Mouse (Mus musculus) stomach, postnatal 0 days (tissue): Measurements from ENCODE around the gene Dmkn.

ENCODE experiments used
- CTCF ChIP-seq: IDR thresholded peaks from 2 replicates; pipeline ENCODE4 v1.5.1; 2016; ENCODE audit warnings: antibody characterized with exemption, low read depth, mild to moderate bottlenecking, moderate library complexity
- EP300 ChIP-seq: optimal IDR thresholded peaks from 2 replicates; pipeline ENCODE3; 2016; ENCODE audit warnings: antibody characterized with exemption

- no peak for TF ChIP-seq CTCF
- TF ChIP-seq EP300 = no peak
Measured at GRCm38 (mm10) chr7:30761769-30762352, 1.7 kb upstream of the Dmkn start.
